Mouse (Mus musculus) spleen, adult 2 months (tissue): ENCODE data around the gene Plvap. TPM values are rescaled to one million over a fixed set of nuclear protein-coding genes. Genes with fewer than 3 reads are reported as not detected.
A peak's percentile ranks its signal among the peaks of the same experiment; 100 is the strongest.

Experiments
- DNase-seq, 2 experiments: peaks; one replicate each; pipeline versions ENCODE4 v3.0.0 to v3.0.0-alpha.2; 2012 to 2021; ENCODE audit warnings: low spot score in 2 of 2, low read depth in 1 of 2
- H3K27ac ChIP-seq: fragments of 200-500 bp; 2 replicates; pipeline ENCODE4 v1.5.1; 2012; ENCODE audit warnings: low read length, inconsistent platforms; ENCODE audit not compliant: insufficient read depth
- H3K27me3 ChIP-seq: fragments of 200-500 bp; 2 replicates; pipeline ENCODE4 v1.6.1; 2012; ENCODE audit warnings: mild to moderate bottlenecking, moderate library complexity, low read length, inconsistent platforms; ENCODE audit not compliant: control insufficient read depth, insufficient read depth
- H3K36me3 ChIP-seq: fragments of 200-500 bp; 2 replicates; pipeline ENCODE4 v1.6.1; 2012; ENCODE audit warnings: mild to moderate bottlenecking, low read length, inconsistent platforms; ENCODE audit not compliant: control insufficient read depth, insufficient read depth
- H3K4me1 ChIP-seq: fragments of 200-500 bp; 2 replicates; pipeline ENCODE4 v1.6.1; 2011; ENCODE audit warnings: inconsistent platforms; ENCODE audit not compliant: control insufficient read depth, insufficient read depth, insufficient read length
- H3K4me3 ChIP-seq: fragments of 200-500 bp; 2 replicates; pipeline ENCODE4 v1.5.1; 2011; ENCODE audit warnings: mild to moderate bottlenecking, inconsistent platforms; ENCODE audit not compliant: insufficient read depth, insufficient read length; ENCODE audit errors: extremely low read depth
- CTCF ChIP-seq: fragments of 200-500 bp; IDR thresholded peaks from 2 replicates; pipeline ENCODE4 v1.5.1; 2011; ENCODE audit warnings: mild to moderate bottlenecking, inconsistent platforms; ENCODE audit not compliant: insufficient read depth, insufficient read length, insufficient replicate concordance; ENCODE audit errors: extremely low read depth
- POLR2A ChIP-seq: fragments of 200-500 bp; IDR thresholded peaks from 2 replicates; pipeline ENCODE4 v1.6.1; 2011; ENCODE audit warnings: low read depth, low read length, inconsistent platforms
- WGBS: fragments of 180-500 bp; shearing (Covaris S2); methylation state at CpG from one replicate; pipeline ENCODE4 v1.1.7; 2018; 5-methylcytosine and 5-hydroxymethylcytosine counted together
- polyA plus RNA-seq: library from polyadenylated mRNA; depleted of rRNA; stranded (reverse); fragments of >200 nt; gene quantifications from 2 replicates; pipeline ENCODE4 v1.2.3, GENCODE M21; 2012

The Plvap gene
- polyA plus RNA-seq, 1 experiment = 383 TPM

DNA sequence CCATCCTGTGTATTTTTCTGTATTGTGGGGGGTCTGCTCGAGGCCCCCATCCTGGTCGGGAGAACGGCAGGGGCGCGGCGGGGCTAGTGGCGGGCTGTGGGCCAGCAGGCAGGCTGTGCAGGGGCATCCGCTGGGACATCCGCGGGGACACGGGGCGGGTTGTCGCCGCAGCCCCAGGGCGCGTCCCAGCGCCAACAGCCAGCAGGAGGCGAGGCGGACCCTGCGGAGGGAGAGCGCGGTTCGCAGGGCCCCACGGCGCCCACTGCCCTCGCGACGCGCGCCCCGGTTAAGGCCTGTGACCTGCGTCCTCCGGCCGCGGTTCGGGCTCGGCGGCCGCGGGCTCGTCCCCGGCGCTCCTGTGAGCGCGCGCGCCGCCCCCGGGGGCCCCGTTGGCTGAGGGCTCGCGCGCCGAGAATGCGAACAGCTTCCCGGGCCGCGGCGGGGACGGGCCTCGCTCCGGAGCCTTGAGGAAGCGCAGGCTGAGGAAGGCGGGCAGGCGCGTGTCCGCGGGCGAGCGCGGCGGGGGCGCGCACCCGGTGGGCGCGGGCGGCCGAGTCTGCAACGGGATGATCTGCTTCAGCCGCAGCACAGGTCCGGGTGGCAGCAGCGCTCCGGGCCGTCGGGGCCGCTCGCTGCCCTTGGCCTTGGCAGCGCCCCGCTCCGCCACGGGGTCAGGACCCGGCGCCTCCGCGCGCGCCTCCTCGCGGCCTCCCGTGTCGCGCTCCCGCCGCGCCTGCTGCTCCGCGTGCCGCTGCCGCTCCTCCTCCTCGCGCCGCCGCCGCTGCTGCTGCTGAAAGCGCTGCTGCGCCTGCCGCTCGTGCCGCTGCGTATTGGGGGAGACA, 35.2 kb downstream of the Plvap start:
- Histone ChIP-seq H3K36me3 (peaks cover 17% of the 10 kb centered on the region), H3K27me3 (no peaks in the 10 kb centered on the region), H3K4me1 (peaks cover 3% of the 10 kb centered on the region), H3K4me3 (peak overlapping the region; percentile 76), H3K27ac (peak overlapping the region; percentile 83)
- TF ChIP-seq POLR2A = no peak
- no peak for TF ChIP-seq CTCF
- under 1% methylated on average over 79 of the region's 121 CpGs for WGBS
- peak in 1 of 2 experiments; percentile 73 for DNase-seq

DNA sequence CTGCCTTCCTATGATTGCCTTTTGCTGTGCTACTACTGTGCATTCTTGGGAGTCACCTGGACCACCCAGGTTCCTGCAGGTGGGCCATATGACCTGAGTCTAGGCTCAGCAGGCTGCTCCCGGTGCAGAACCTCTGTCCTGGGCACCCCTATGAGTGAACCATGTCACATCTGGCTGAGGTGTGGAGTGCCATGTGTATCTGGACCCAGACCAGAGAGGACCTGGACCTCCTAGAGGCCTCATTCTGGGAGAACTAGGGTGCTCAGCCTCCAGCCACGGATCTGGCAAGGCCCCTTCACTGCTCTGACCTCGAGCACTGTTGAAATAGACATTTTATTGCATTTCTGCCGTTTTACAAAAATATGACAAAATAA, 35.9 kb downstream of the Plvap start:
- WGBS = 37% methylated on average over 4 of the region's 4 CpGs

DNA sequence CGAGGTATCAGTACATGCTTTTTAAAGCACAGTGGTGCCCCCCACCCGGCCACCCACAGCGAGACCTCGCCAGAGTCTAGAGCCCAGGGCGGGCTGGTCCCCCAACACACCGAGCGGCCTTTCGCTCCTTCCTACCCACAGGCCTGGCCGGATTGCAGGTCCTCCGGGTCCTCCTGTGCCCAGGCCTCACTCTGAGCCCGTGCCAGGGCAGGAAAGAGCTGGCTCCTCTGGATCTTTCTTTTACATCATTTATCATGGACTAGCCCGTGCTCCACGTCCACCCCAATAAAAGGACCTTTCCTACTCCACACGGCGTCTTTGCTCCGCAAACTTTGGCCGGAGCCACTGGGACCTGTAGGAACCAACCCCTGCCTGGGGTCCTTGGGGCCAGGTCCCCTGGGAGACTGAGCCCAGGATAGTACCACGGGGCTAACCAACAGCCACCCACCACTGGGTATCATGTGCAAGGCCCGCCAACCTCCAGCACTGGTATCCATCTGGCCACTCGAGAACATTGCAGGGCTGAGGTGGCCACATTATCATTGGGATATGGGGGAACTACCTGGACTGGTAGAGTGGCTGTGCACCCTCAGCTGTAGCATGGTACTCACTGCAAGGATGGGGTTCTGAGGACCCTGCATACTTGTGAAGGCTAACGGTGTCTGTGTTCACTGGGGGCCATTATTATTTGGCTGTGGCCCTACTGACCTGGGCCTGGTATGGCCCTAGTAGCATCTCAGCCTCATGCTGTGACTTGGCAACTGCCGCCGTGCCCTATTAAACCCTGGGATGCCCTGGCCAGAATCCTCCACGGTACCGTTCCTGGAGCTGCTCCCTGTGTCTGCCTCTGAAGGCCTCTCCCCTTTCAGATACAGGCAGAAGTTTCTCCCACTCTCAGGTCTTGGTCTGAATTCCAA, 36.5 kb downstream of the Plvap start:
- H3K4me3 ChIP-seq = no peak overlapping the region
- peaks cover 17% of the 10 kb centered on the region for H3K36me3 ChIP-seq
- H3K4me1 ChIP-seq = peaks cover 8% of the 10 kb centered on the region
- no peak for DNase-seq
- no peak overlapping the region for H3K27ac ChIP-seq
- whole genome bisulfite sequencing = 95% methylated on average over 25 of the region's 25 CpGs
- TF ChIP-seq POLR2A (no peak), CTCF (no peak)
- no peaks in the 10 kb centered on the region for H3K27me3 ChIP-seq

More for the DNA sequence above, 35.9 kb downstream of the Plvap start:
- Histone ChIP-seq H3K4me3 (no peak overlapping the region), H3K27me3 (no peaks in the 10 kb centered on the region), H3K36me3 (peaks cover 17% of the 10 kb centered on the region), H3K27ac (no peak overlapping the region), H3K4me1 (peaks cover 3% of the 10 kb centered on the region)
- DNase-seq = no peak
- no peak for TF ChIP-seq POLR2A
- TF ChIP-seq CTCF = no peak

DNA sequence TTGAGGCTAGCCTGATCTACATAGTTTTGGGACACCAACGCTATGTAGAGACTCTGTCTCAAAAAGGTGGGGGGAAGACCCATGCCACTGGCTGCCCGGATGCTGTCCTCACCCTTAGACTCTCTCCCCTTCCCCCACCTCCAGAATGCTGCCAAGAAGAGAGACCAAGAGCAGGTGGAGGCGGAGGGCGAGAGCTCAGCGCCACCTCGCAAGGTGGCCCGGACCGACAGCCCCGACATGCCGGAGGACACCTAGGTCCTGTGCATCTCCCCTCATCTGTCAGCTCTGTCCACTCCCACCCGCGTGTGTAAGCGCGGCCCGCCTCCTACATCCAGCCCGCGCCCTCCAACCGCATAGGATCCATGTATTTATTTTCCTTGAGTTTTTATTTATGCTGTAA, 37.2 kb downstream of the Plvap start:
- 95% methylated on average over 18 of the region's 18 CpGs for WGBS
- H3K4me1 ChIP-seq = peaks cover 13% of the 10 kb centered on the region
- no peak for DNase-seq

DNA sequence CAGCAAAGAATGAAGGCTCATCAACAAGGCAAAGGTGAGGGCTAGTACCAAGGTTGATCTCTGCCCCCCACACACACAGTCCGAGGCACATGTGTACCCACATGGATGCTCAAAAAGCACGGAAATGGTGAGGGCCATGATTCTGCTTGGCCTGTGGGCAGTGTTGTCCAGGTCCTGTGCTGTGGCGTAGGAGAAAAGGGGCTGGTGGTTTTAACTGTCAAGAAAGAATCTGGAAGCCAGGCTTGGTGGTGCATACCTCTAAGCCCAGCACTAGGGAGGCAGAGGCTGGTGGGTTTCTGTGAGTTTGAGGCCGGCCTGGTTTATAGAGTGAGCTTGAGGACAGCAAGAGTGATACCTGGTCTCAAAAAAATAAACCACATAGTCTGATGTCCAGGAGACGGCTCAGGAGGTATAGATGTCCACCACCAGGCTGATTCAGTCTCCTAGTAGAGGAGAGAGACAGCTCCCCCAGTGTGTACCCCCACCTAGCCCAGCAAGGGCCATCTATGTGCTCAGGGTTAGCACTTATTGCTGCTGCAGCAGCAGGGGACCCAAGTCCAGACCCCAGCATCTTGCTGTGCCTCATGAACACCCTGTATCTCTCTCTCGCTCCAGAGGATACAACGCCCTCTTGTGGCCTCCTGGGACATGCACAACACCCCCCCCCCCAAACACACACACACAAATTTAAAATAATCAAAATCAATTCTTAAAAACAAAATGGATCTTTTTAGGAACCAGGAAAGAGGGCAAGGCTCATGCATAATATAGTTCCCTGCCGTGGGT, 38.8 kb downstream of the Plvap start:
- Histone ChIP-seq H3K36me3 (peaks cover 17% of the 10 kb centered on the region), H3K4me1 (peaks cover 13% of the 10 kb centered on the region)
- TF ChIP-seq CTCF (no peak), POLR2A (no peak)

More for the DNA sequence above, 37.2 kb downstream of the Plvap start:
- TF ChIP-seq CTCF (no peak), POLR2A (no peak)
- Histone ChIP-seq H3K4me3 (no peak overlapping the region), H3K27me3 (no peaks in the 10 kb centered on the region), H3K36me3 (peaks cover 17% of the 10 kb centered on the region), H3K27ac (no peak overlapping the region)

DNA sequence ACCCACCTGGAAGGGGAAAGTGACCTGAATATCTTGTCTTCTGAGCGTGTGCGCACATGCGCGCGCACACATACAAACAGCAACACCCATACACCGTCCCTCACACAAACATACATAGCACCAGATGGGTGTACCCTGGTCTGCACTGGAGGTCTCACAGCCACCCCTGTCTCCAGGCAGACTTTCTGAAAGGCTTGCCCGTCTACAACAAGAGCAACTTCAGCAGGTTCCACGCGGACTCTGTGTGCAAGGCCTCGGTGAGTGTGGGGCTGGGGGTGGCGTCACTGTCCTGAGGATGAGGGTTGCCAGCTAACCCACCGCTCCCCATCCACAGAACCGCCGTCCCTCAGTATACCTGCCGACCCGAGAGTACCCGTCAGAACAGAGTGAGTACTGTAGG, 39.7 kb downstream of the Plvap start:
- no peak overlapping the region for H3K27ac ChIP-seq
- WGBS = 98% methylated on average over 17 of the region's 17 CpGs
- H3K27me3 ChIP-seq = no peaks in the 10 kb centered on the region
- H3K4me3 ChIP-seq = no peak overlapping the region
- peaks cover 13% of the 10 kb centered on the region for H3K4me1 ChIP-seq
- DNase-seq = no peak
- TF ChIP-seq CTCF (no peak), POLR2A (no peak)
- H3K36me3 ChIP-seq = peaks cover 17% of the 10 kb centered on the region

More for the DNA sequence above, 38.8 kb downstream of the Plvap start:
- 94% methylated on average over 8 of the region's 8 CpGs for WGBS
- no peak for DNase-seq
- no peak overlapping the region for H3K4me3 ChIP-seq
- no peaks in the 10 kb centered on the region for H3K27me3 ChIP-seq
- no peak overlapping the region for H3K27ac ChIP-seq
